Mouse (Mus musculus) lung, adult 2 months (tissue): ENCODE measurements around the gene Nisch.

Experiments
- CTCF ChIP-seq: fragments of 200-500 bp; IDR thresholded peaks from 2 replicates; pipeline ENCODE4 v1.5.1; 2011; ENCODE audit warnings: mild to moderate bottlenecking, low read length, control low read depth; ENCODE audit not compliant: insufficient read depth
- POLR2A ChIP-seq: fragments of 200-500 bp; IDR thresholded peaks from 2 replicates; pipeline ENCODE4 v1.6.1; 2011; ENCODE audit warnings: low read depth, mild to moderate bottlenecking, control low read depth, low read length, borderline replicate concordance; ENCODE audit errors: extremely low read depth

DNA sequence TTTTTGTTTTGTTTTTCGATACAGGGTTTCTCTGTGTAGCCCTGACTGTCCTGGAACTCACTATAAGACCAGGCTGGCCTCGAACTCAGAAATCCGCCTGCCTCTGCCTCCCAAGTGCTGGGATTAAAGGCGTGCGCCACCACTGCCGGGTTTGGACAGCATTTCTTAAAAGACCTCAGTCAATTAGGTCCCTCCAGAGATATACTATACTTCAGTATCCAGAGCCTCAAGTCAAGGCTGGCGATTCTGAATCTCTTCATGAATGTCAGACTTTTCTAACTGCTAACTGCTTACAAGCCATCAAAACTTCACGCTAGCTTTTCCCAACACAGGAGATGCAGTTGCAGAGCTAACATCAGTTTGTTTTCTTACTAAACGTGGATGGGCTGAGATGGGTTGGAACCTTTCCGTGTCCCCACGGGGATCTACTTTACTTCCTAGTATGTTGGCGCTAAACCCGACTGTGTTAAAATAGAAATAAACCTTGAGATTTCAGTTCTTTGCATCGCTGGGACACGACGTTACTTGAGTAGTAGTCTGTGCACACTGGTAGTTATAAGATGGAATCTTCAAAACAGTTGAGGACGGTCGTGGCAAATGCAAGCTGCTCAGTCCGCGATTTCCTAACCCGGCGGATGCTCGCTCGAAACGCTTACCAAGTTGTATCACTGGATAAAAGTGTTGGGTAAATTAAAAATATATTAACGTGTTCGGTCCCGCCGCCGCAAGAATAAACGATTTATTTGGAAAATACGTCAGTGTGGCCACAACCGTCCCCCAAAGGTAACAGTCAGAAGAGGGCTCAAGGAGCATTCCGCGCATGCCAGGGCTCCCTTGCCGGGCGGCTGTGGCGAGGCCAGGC, 33.7 kb upstream of the Nisch start:
- TF ChIP-seq POLR2A (no peak), CTCF (no peak)
